Mouse (Mus musculus): ENCODE data around the gene Zfp597. TPM values are rescaled to one million over a fixed set of nuclear protein-coding genes. Genes with fewer than 3 reads are reported as not detected.
"Not testable (repeated sequence)": the region's sequence is repeated elsewhere in the genome, so short reads cannot be mapped to it uniquely, and the experiment has no call there.

The Zfp597 gene
- polyA plus RNA-seq, 1 experiment from 2014 or later = 5.5 TPM

GRCm38 (mm10) chr16:3830588-3831109, 53.7 kb downstream of the Zfp597 start, which contains the start of gene Olfr15:
Olfr15 (plus strand) TSS chr16:3830878.
- H3K36me3 ChIP-seq (ENCODE audit: control insufficient read depth, insufficient read depth, low read length) = no peaks in the 10 kb centered on the region
- H3K4me2 ChIP-seq = no peak within 1 kb of the TSS
- no peak for ATAC-seq (replicated peaks; ENCODE audit: insufficient number of reproducible peaks, low FRiP score, low TSS enrichment)
- H3K4me1 ChIP-seq (ENCODE audit: control insufficient read depth, insufficient read depth, low read length) = no peaks in the 10 kb centered on the region
- no peaks in the 10 kb centered on the region for H3K27me3 ChIP-seq (ENCODE audit: control insufficient read depth, insufficient read depth, low read length)
- no peak within 1 kb of the TSS for H3K9ac ChIP-seq (ENCODE audit: low read depth, low read length)
- no peaks in the 10 kb centered on the region for H3K9me3 ChIP-seq (replicated peaks; ENCODE audit: control insufficient read depth, low read length)
- H3K4me3 ChIP-seq (ENCODE audit: low read depth, low read length) = no peak within 1 kb of the TSS
- no peak within 1 kb of the TSS for H3K27ac ChIP-seq (ENCODE audit: low read depth, low read length)

- no peaks in the 10 kb centered on the region for H3K9me3 ChIP-seq (replicated peaks; ENCODE audit: control insufficient read depth, low read length)
- no peaks in the 10 kb centered on the region for H3K27me3 ChIP-seq (ENCODE audit: control insufficient read depth, insufficient read depth, low read length)
- no peak overlapping the region for H3K27ac ChIP-seq (ENCODE audit: low read depth, low read length)
- no peaks in the 10 kb centered on the region for H3K4me1 ChIP-seq (ENCODE audit: control insufficient read depth, insufficient read depth, low read length)
- no peak overlapping the region for H3K9ac ChIP-seq (ENCODE audit: low read depth, low read length)
- no peak overlapping the region for H3K4me3 ChIP-seq (ENCODE audit: low read depth, low read length)
- no peak for ATAC-seq (replicated peaks; ENCODE audit: insufficient number of reproducible peaks, low FRiP score, low TSS enrichment)
- no peaks in the 10 kb centered on the region for H3K36me3 ChIP-seq (ENCODE audit: control insufficient read depth, insufficient read depth, low read length)
- 79% methylated on average over 2 of the region's 2 CpGs for WGBS (ENCODE audit: insufficient replicate concordance)
- no peak overlapping the region for H3K4me2 ChIP-seq
Measured at GRCm38 (mm10) chr16:3829727-3830126, 54.6 kb downstream of the Zfp597 start.

GRCm38 (mm10) chr16:3828021-3828420, 56.3 kb downstream of the Zfp597 start:
- Histone ChIP-seq H3K36me3 (ENCODE audit: control insufficient read depth, insufficient read depth, low read length) (no peaks in the 10 kb centered on the region), H3K27me3 (ENCODE audit: control insufficient read depth, insufficient read depth, low read length) (no peaks in the 10 kb centered on the region), H3K27ac (ENCODE audit: low read depth, low read length) (no peak overlapping the region), H3K4me2 (no peak overlapping the region), H3K9ac (ENCODE audit: low read depth, low read length) (no peak overlapping the region), H3K9me3 (replicated peaks; ENCODE audit: control insufficient read depth, low read length) (no peaks in the 10 kb centered on the region), H3K4me1 (ENCODE audit: control insufficient read depth, insufficient read depth, low read length) (no peaks in the 10 kb centered on the region), H3K4me3 (ENCODE audit: low read depth, low read length) (no peak overlapping the region)
- no peak for ATAC-seq (replicated peaks; ENCODE audit: insufficient number of reproducible peaks, low FRiP score, low TSS enrichment)
- 50% methylated on average over 3 of the region's 3 CpGs for WGBS (ENCODE audit: insufficient replicate concordance)

- Histone ChIP-seq H3K4me2 (no peak overlapping the region), H3K4me1 (ENCODE audit: control insufficient read depth, insufficient read depth, low read length) (no peaks in the 10 kb centered on the region), H3K4me3 (ENCODE audit: low read depth, low read length) (no peak overlapping the region), H3K36me3 (ENCODE audit: control insufficient read depth, insufficient read depth, low read length) (no peaks in the 10 kb centered on the region), H3K27me3 (ENCODE audit: control insufficient read depth, insufficient read depth, low read length) (no peaks in the 10 kb centered on the region), H3K9me3 (replicated peaks; ENCODE audit: control insufficient read depth, low read length) (0 out of 2 replicates have a peak, but pooled peaks cover 3% of the 10 kb centered on the region), H3K27ac (ENCODE audit: low read depth, low read length) (no peak overlapping the region), H3K9ac (ENCODE audit: low read depth, low read length) (no peak overlapping the region)
- 69% methylated on average over 2 of the region's 2 CpGs for WGBS (ENCODE audit: insufficient replicate concordance)
- no peak for ATAC-seq (replicated peaks; ENCODE audit: insufficient number of reproducible peaks, low FRiP score, low TSS enrichment)
Measured at GRCm38 (mm10) chr16:3820202-3820601, 64.2 kb downstream of the Zfp597 start.

- not testable (repeated sequence) for H3K27ac ChIP-seq (ENCODE audit: low read depth, low read length); H3K4me1 ChIP-seq (ENCODE audit: control insufficient read depth, insufficient read depth, low read length); H3K9ac ChIP-seq (ENCODE audit: low read depth, low read length); H3K4me2 ChIP-seq; H3K9me3 ChIP-seq (replicated peaks; ENCODE audit: control insufficient read depth, low read length); H3K4me3 ChIP-seq (ENCODE audit: low read depth, low read length); ATAC-seq (replicated peaks; ENCODE audit: insufficient number of reproducible peaks, low FRiP score, low TSS enrichment); H3K36me3 ChIP-seq (ENCODE audit: control insufficient read depth, insufficient read depth, low read length); H3K27me3 ChIP-seq (ENCODE audit: control insufficient read depth, insufficient read depth, low read length)
- 86% methylated on average over 6 of the region's 6 CpGs for WGBS (ENCODE audit: insufficient replicate concordance)
Measured at GRCm38 (mm10) chr16:3814667-3815066, 69.7 kb downstream of the Zfp597 start.

Small RNA genes within 50 kb of the gene (microRNA-seq; reads per million reads assigned to microRNA genes)
- not detected for gene Gm23493 (ENCODE audit: borderline number of aligned reads)

Other genes starting within 250 kb of the Zfp597 start
- not detected in 2 replicates for gene Mefv, start 166.5 kb downstream of the Zfp597 start, polyA plus RNA-seq (2014; fragmentation: Nextera tagmentation; extraction: Ambion mirVana)
- 20.1 and 21.2 TPM in 2 replicates for gene Zfp263, start 140.5 kb downstream of the Zfp597 start, polyA plus RNA-seq (2014; fragmentation: Nextera tagmentation; extraction: Ambion mirVana)
- gene Olfr15, start 53.7 kb downstream of the Zfp597 start, polyA plus RNA-seq (2014; fragmentation: Nextera tagmentation; extraction: Ambion mirVana) = not detected in 2 replicates
- gene Zfp174, start 37.3 kb downstream of the Zfp597 start, polyA plus RNA-seq (2014; fragmentation: Nextera tagmentation; extraction: Ambion mirVana) = 0.72 and 0.94 TPM in 2 replicates
- gene Naa60, start 12.2 kb downstream of the Zfp597 start, polyA plus RNA-seq (2014; fragmentation: Nextera tagmentation; extraction: Ambion mirVana) = 39.5 and 41.5 TPM in 2 replicates
- 0.92 and 2.2 TPM in 2 replicates for gene Gm20695, start 87 bp upstream of the Zfp597 start, polyA plus RNA-seq (2014; fragmentation: Nextera tagmentation; extraction: Ambion mirVana)
- 5.4 and 7.1 TPM in 2 replicates for gene 1700037C18Rik, start 24.1 kb upstream of the Zfp597 start, polyA plus RNA-seq (2014; fragmentation: Nextera tagmentation; extraction: Ambion mirVana)
- gene Cluap1, start 24.2 kb upstream of the Zfp597 start, polyA plus RNA-seq (2014; fragmentation: Nextera tagmentation; extraction: Ambion mirVana) = 13.2 and 13.3 TPM in 2 replicates
- gene Nlrc3, start 92.1 kb upstream of the Zfp597 start, polyA plus RNA-seq (2014; fragmentation: Nextera tagmentation; extraction: Ambion mirVana) = 1.1 and 1.4 TPM in 2 replicates
- gene Slx4, start 119.2 kb upstream of the Zfp597 start, polyA plus RNA-seq (2014; fragmentation: Nextera tagmentation; extraction: Ambion mirVana) = 16.9 and 18.4 TPM in 2 replicates
- 2.9 and 3.9 TPM in 2 replicates for gene Dnase1, start 152.4 kb upstream of the Zfp597 start, polyA plus RNA-seq (2014; fragmentation: Nextera tagmentation; extraction: Ambion mirVana)
- gene Trap1, start 193.3 kb upstream of the Zfp597 start, polyA plus RNA-seq (2014; fragmentation: Nextera tagmentation; extraction: Ambion mirVana) = 108 TPM in 2 replicates